Mouse (Mus musculus) liver, adult 2 months (tissue): ENCODE data around the gene Tgfbr3.

Experiments used
- CTCF ChIP-seq: fragments of 200-500 bp; IDR thresholded peaks from 2 replicates; pipeline ENCODE4 v1.5.1; 2011; ENCODE audit warnings: low read depth, low read length, control low read depth
- POLR2A ChIP-seq: fragments of 200-500 bp; IDR thresholded peaks from 2 replicates; pipeline ENCODE4 v1.6.1; 2011; ENCODE audit warnings: low read length, control low read depth; ENCODE audit not compliant: insufficient read depth; ENCODE audit errors: extremely low read depth

DNA sequence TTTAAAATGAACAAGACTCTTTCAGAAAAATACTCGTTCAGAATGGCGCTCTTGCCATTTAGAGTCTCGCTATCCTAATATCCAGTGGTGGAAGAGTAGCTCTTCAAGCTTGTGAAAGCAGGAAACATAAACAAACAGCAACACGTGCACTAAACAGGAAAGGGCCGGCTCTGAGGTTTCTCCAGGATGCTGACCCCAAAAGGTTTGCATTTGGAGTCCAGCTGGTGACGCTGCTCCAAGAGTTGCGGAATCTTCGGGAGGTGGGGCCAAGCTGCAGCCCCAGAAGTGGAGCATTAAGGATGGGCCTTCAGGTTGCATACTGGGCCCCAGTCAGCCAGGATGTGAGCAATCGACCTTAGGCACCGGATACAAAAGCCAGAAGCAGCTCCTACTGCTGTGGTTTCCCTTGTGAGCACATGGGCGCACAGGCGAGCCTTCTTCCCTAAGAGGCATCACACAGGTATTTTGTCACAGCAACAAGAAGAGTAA lies 88.5 kb downstream of the Tgfbr3 start:
- TF ChIP-seq POLR2A: no peak
- TF ChIP-seq CTCF: no peak
